Mouse (Mus musculus) limb, embryonic 12.5 days (tissue): Measurements from ENCODE around the gene Pard3b. TPM values are rescaled to one million over a fixed set of nuclear protein-coding genes. Genes with fewer than 3 reads are reported as not detected.
A peak's percentile ranks its signal among the peaks of the same experiment; 100 is the strongest.

ENCODE experiments used
- ATAC-seq: fragments of 200-750 bp; cut with Nextera tagmentation; 2 replicates; pipeline ENCODE4 v1.8.0; 2017; ENCODE audit warnings: low read depth, moderate TSS enrichment; ENCODE audit not compliant: insufficient number of reproducible peaks, insufficient read depth, low FRiP score, low TSS enrichment
- H3K27ac ChIP-seq: fragments of 300-500 bp; sonication (generic); 2 replicates; pipeline ENCODE4 v1.5.1; 2016; ENCODE audit warnings: mild to moderate bottlenecking, moderate library complexity
- H3K27me3 ChIP-seq: fragments of 300-500 bp; sonication (generic); 2 replicates; pipeline ENCODE4 v1.6.1; 2016; ENCODE audit warnings: mild to moderate bottlenecking, moderate library complexity
- H3K36me3 ChIP-seq: fragments of 300-500 bp; sonication (generic); 2 replicates; pipeline ENCODE4 v1.6.1; 2016; ENCODE audit warnings: mild to moderate bottlenecking, moderate library complexity
- H3K4me1 ChIP-seq: fragments of 300-500 bp; sonication (generic); replicated peaks from 2 replicates; pipeline ENCODE4 v1.6.1; 2016
- H3K4me2 ChIP-seq: fragments of 300-500 bp; sonication (generic); 2 replicates; pipeline ENCODE4 v1.6.1; 2016; ENCODE audit warnings: mild to moderate bottlenecking, moderate library complexity
- H3K4me3 ChIP-seq: fragments of 300-500 bp; sonication (generic); replicated peaks from 2 replicates; pipeline ENCODE4 v1.5.1; 2016; ENCODE audit warnings: mild to moderate bottlenecking
- H3K9ac ChIP-seq: fragments of 300-500 bp; sonication (generic); replicated peaks from 2 replicates; pipeline ENCODE4 v1.6.1; 2016; ENCODE audit warnings: mild to moderate bottlenecking, moderate library complexity
- H3K9me3 ChIP-seq: fragments of 300-500 bp; sonication (generic); 2 replicates; pipeline ENCODE4 v1.6.1; 2016; ENCODE audit warnings: mild to moderate bottlenecking, moderate library complexity
- WGBS: fragments of 180-500 bp; shearing (Covaris S2); methylation state at CpG from one replicate; pipeline ENCODE4 v1.1.7; 2016; 5-methylcytosine and 5-hydroxymethylcytosine counted together
- polyA plus RNA-seq: library from polyadenylated mRNA; unstranded; fragments of >200 nt; fragmentation: Nextera tagmentation; extraction: Ambion mirVana; gene quantifications from 2 replicates; pipeline ENCODE4 v1.2.1, GENCODE M21; 2016

Gene Pard3b
- polyA plus RNA-seq, 1 experiment from 2014 or later, result 20.0 TPM

- H3K4me2 ChIP-seq, result peak overlapping the region; percentile 40
- 0 out of 2 replicates have a peak, but pooled peaks have one; percentile 33 for ATAC-seq
- peaks cover 15% of the 10 kb centered on the region; the same call in 1 of the 2 replicates for H3K27me3 ChIP-seq
- WGBS, result under 1% methylated on average over 6 of the region's 6 CpGs
- no peak overlapping the region for H3K4me3 ChIP-seq
- H3K36me3 ChIP-seq, result no peaks in the 10 kb centered on the region
- H3K27ac ChIP-seq, result no peak overlapping the region
- no peak overlapping the region for H3K9ac ChIP-seq
- H3K4me1 ChIP-seq, result peaks cover 44% of the 10 kb centered on the region
- no peaks in the 10 kb centered on the region for H3K9me3 ChIP-seq
Observed at GRCm38 (mm10) chr1:62648116-62648515, 1009.5 kb downstream of the Pard3b start.

DNA sequence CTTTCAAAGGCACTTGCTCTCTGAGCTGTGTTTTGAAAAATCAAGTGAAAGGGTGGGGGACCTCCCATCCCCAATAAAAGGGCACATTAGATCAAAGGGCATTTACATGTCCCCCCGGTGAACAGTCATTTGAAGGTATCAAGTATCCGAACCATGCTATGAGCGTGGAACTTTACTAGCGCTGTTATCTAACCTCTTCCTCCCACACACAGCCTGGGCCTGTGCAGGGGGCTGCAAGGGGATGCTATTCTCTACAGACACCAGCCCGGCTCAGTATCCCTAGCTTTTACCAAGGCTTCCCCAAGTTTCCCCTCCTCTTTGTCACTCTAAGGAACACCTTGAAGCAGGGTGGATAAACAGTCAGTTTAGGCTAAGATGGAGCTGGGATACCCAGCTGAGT lies 1010.0 kb downstream of the Pard3b start:
- Histone ChIP-seq H3K4me2 (peak overlapping the region; percentile 40), H3K27ac (no peak overlapping the region), H3K27me3 (peaks cover 15% of the 10 kb centered on the region; the same call in 1 of the 2 replicates), H3K4me3 (no peak overlapping the region), H3K9me3 (no peaks in the 10 kb centered on the region), H3K9ac (no peak overlapping the region), H3K36me3 (no peaks in the 10 kb centered on the region), H3K4me1 (peaks cover 44% of the 10 kb centered on the region)
- ATAC-seq, result no peak
- WGBS, result 11% methylated on average over 5 of the region's 5 CpGs

GRCm38 (mm10) chr1:62650491-62650890 lies 1011.9 kb downstream of the Pard3b start:
- H3K4me1 ChIP-seq, result peaks cover 39% of the 10 kb centered on the region
- 90% methylated on average over 5 of the region's 5 CpGs for whole genome bisulfite sequencing
- peaks cover 15% of the 10 kb centered on the region; the same call in 1 of the 2 replicates for H3K27me3 ChIP-seq
- H3K9ac ChIP-seq, result no peak overlapping the region
- no peak overlapping the region for H3K4me2 ChIP-seq
- no peaks in the 10 kb centered on the region for H3K9me3 ChIP-seq
- no peak overlapping the region for H3K27ac ChIP-seq
- no peak for ATAC-seq
- H3K4me3 ChIP-seq, result no peak overlapping the region
- H3K36me3 ChIP-seq, result no peaks in the 10 kb centered on the region

- no peak overlapping the region for H3K9ac ChIP-seq
- no peaks in the 10 kb centered on the region for H3K9me3 ChIP-seq
- H3K4me2 ChIP-seq, result no peak overlapping the region
- H3K4me3 ChIP-seq, result no peak overlapping the region
- H3K36me3 ChIP-seq, result no peaks in the 10 kb centered on the region
- WGBS, result 71% methylated on average over 6 of the region's 6 CpGs
- no peak overlapping the region for H3K27ac ChIP-seq
- H3K4me1 ChIP-seq, result peaks cover 9% of the 10 kb centered on the region
- peaks cover 11% of the 10 kb centered on the region for H3K27me3 ChIP-seq
- ATAC-seq, result no peak
Observed at GRCm38 (mm10) chr1:62654436-62654835, 1015.8 kb downstream of the Pard3b start.

DNA sequence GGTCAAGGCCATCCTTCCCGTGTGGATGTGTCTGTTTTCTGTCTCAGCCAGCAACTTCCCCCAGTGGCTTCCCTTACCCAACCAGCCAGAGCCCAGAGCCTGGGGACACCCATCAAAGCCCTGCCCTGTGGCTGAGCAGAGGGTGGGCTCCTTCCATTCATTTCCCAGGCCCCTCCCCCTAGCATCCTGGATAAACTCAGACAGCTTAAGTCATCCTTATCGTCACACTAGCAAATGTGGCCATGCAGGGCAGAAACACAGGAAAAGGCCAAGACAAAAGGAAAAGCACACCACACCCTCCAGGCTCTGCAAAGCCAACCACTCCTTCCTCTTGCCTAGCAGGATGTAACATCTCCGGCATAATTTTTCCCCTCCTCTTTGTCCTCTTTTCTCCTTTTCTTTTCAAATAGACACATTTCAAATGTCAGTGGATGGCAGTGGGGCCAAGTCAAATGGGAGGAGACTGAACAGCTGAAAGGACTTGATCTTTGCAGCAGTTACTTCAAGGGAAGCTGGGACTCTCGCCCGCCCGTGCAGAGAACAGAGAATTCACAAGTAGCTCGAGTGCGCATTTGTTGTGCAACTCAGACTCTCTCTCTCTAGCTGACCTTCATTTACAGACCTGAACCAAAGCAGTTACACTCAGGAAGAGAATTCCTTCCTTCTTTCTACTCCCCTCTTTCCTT lies 1026.5 kb downstream of the Pard3b start:
- H3K27me3 ChIP-seq, result no peaks in the 10 kb centered on the region; the same call in 1 of the 2 replicates
- H3K9ac ChIP-seq, result no peak overlapping the region
- 0 out of 2 replicates have a peak, but pooled peaks cover 7% of the 10 kb centered on the region for H3K9me3 ChIP-seq
- no peak overlapping the region for H3K4me3 ChIP-seq
- no peak for ATAC-seq
- WGBS, result 61% methylated on average over 8 of the region's 8 CpGs
- no peak overlapping the region for H3K4me2 ChIP-seq
- H3K36me3 ChIP-seq, result no peaks in the 10 kb centered on the region
- no peak overlapping the region for H3K27ac ChIP-seq
- peaks cover 4% of the 10 kb centered on the region for H3K4me1 ChIP-seq

- no peak overlapping the region for H3K4me2 ChIP-seq
Observed at GRCm38 (mm10) chr1:62665771-62666730, 1027.4 kb downstream of the Pard3b start.

GRCm38 (mm10) chr1:62666780-62667179 lies 1028.2 kb downstream of the Pard3b start:
- no peak overlapping the region for H3K27ac ChIP-seq
- H3K9ac ChIP-seq, result no peak overlapping the region
- no peaks in the 10 kb centered on the region for H3K36me3 ChIP-seq
- ATAC-seq, result no peak
- H3K9me3 ChIP-seq, result 0 out of 2 replicates have a peak, but pooled peaks cover 7% of the 10 kb centered on the region
- 78% methylated on average over 5 of the region's 5 CpGs for WGBS
- H3K4me1 ChIP-seq, result peaks cover 4% of the 10 kb centered on the region
- no peaks in the 10 kb centered on the region for H3K27me3 ChIP-seq
- H3K4me3 ChIP-seq, result no peak overlapping the region
- no peak overlapping the region for H3K4me2 ChIP-seq

More at GRCm38 (mm10) chr1:62665771-62666730, 1027.4 kb downstream of the Pard3b start:
- no peak for ATAC-seq
- no peaks in the 10 kb centered on the region for H3K36me3 ChIP-seq
- H3K4me3 ChIP-seq, result no peak overlapping the region
- no peak overlapping the region for H3K9ac ChIP-seq
- H3K27me3 ChIP-seq, result no peaks in the 10 kb centered on the region
- H3K9me3 ChIP-seq, result 0 out of 2 replicates have a peak, but pooled peaks cover 7% of the 10 kb centered on the region
- peaks cover 4% of the 10 kb centered on the region for H3K4me1 ChIP-seq
- no peak overlapping the region for H3K27ac ChIP-seq
- 83% methylated on average over 5 of the region's 5 CpGs for WGBS

GRCm38 (mm10) chr1:62678611-62679344 lies 1040.2 kb downstream of the Pard3b start:
- no peak for ATAC-seq
- 51% methylated on average over 4 of the region's 4 CpGs for WGBS
- H3K27ac ChIP-seq, result no peak overlapping the region

GRCm38 (mm10) chr1:62679466-62679865 lies 1040.8 kb downstream of the Pard3b start:
- H3K4me3 ChIP-seq, result no peak overlapping the region
- no peak overlapping the region for H3K9ac ChIP-seq
- ATAC-seq, result no peak
- H3K36me3 ChIP-seq, result no peaks in the 10 kb centered on the region
- no peak overlapping the region for H3K27ac ChIP-seq
- 90% methylated on average over 2 of the region's 2 CpGs for WGBS
- H3K4me1 ChIP-seq, result peaks cover 12% of the 10 kb centered on the region
- H3K9me3 ChIP-seq, result no peaks in the 10 kb centered on the region
- H3K4me2 ChIP-seq, result no peak overlapping the region
- H3K27me3 ChIP-seq, result peaks cover 7% of the 10 kb centered on the region; the same call in 1 of the 2 replicates

More at GRCm38 (mm10) chr1:62678611-62679344, 1040.2 kb downstream of the Pard3b start:
- Histone ChIP-seq H3K9ac (no peak overlapping the region), H3K4me3 (no peak overlapping the region), H3K36me3 (no peaks in the 10 kb centered on the region), H3K27me3 (peaks cover 7% of the 10 kb centered on the region; the same call in 1 of the 2 replicates), H3K9me3 (no peaks in the 10 kb centered on the region), H3K4me2 (no peak overlapping the region), H3K4me1 (peaks cover 12% of the 10 kb centered on the region)

- no peaks in the 10 kb centered on the region for H3K36me3 ChIP-seq
- H3K4me1 ChIP-seq, result peaks cover 12% of the 10 kb centered on the region
- H3K9me3 ChIP-seq, result no peaks in the 10 kb centered on the region
- no peak overlapping the region for H3K27ac ChIP-seq
- no peak overlapping the region for H3K4me3 ChIP-seq
- ATAC-seq, result no peak
- H3K27me3 ChIP-seq, result peaks cover 11% of the 10 kb centered on the region
- H3K4me2 ChIP-seq, result no peak overlapping the region
- 50% methylated on average over 21 of the region's 21 CpGs for WGBS
- H3K9ac ChIP-seq, result no peak overlapping the region
Observed at GRCm38 (mm10) chr1:62682456-62683385, 1044.1 kb downstream of the Pard3b start.
